Mouse (Mus musculus): ENCODE measurements at regions not wholly inside any gene's neighbourhood (a gene's known extent, or its start where the extent isn't known, plus 50 kb on each side); places are given as distances from the start of the nearest gene placed in this dataset.
"Not testable (repeated sequence)": the region's sequence is repeated elsewhere in the genome, so short reads cannot be mapped to it uniquely, and the experiment has no call there.

DNA sequence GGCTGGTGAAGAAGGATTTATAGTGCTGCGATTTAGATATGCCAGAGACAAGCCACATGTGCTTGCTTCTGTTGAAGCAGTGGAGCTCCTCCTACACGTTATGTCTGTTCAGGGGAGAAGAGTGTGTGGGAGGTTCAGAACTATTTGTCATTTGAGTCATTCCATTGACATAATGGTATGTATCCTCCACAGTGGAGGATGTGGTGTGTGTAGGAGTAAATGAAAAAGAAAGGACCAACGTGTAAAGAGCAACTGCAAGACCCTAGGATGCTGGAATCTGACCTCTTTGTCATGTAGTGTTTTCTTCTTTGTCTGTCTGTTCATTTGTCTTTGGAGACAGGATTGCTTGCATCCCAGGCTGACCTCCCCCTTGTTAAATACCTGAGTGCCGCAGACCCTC is 543.9 kb upstream of the Olfr1507 start:
- not testable (repeated sequence) for H3K4me3 ChIP-seq; H3K27ac ChIP-seq; H3K36me3 ChIP-seq; H3K4me1 ChIP-seq (replicated peaks); ATAC-seq (replicated peaks; ENCODE audit: insufficient number of reproducible peaks, insufficient read depth, low FRiP score, low read depth); H3K9ac ChIP-seq; H3K4me2 ChIP-seq; H3K9me3 ChIP-seq (replicated peaks); H3K27me3 ChIP-seq
- WGBS: 68% methylated on average over 4 of the region's 4 CpGs

GRCm38 (mm10) chr14:53034940-53035339 is 539.4 kb upstream of the Olfr1507 start:
- H3K36me3 ChIP-seq; H3K4me3 ChIP-seq; H3K27me3 ChIP-seq; H3K9ac ChIP-seq; ATAC-seq (replicated peaks; ENCODE audit: insufficient number of reproducible peaks, insufficient read depth, low FRiP score, low read depth); H3K9me3 ChIP-seq (replicated peaks); H3K4me1 ChIP-seq (replicated peaks); H3K27ac ChIP-seq; H3K4me2 ChIP-seq: not testable (repeated sequence)
- no CpG with 5 or more reads among the region's 4 CpGs for WGBS

DNA sequence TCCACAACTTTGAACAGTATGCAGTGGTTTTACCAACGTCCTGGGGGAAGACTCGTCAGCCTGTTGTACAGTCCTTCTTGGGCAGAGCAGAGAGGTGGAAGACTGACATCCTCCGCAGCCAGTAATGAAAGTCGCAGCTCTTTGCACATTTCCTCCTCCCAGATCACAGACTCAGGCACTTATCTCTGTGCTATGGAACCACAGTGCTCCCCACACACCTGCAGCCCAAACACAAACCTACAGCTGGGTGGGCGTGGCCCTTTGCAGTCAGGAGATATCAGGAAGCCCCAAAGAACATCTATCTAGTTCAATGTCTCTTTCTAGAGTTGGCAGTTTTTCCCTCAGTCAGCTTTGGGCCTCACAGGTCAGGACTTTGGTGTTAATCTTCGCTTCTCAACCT is 537.7 kb upstream of the Olfr1507 start:
- not testable (repeated sequence) for H3K4me1 ChIP-seq (replicated peaks); ATAC-seq (replicated peaks; ENCODE audit: insufficient number of reproducible peaks, insufficient read depth, low FRiP score, low read depth); H3K9ac ChIP-seq; H3K4me3 ChIP-seq; H3K9me3 ChIP-seq (replicated peaks); H3K27ac ChIP-seq; H3K36me3 ChIP-seq; H3K27me3 ChIP-seq; H3K4me2 ChIP-seq
- 33% methylated on average over 1 of the region's 6 CpGs for WGBS

DNA sequence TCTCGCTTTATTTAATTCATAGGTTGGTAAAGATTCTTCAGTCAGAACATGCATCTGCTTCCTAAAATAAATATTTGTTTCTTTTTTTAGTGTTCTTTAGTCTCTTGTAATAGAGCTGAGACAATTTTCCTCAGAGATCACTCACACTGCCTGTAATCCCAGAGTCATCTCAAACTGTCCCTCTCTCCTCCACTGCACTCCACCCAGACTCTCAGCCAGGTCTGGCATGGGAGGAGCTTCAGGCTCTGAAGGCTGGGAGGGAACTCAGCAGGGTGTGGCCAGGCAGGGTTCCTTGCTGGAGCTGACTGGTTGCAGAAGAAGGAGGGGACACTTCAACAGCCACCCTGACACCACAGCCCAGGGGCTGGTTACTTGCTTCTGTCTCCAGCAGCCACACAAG is 536.9 kb upstream of the Olfr1507 start:
- H3K9me3 ChIP-seq (replicated peaks); H3K36me3 ChIP-seq; H3K4me3 ChIP-seq; ATAC-seq (replicated peaks; ENCODE audit: insufficient number of reproducible peaks, insufficient read depth, low FRiP score, low read depth); H3K9ac ChIP-seq; H3K27ac ChIP-seq; H3K4me1 ChIP-seq (replicated peaks); H3K4me2 ChIP-seq; H3K27me3 ChIP-seq: not testable (repeated sequence)
- no CpG with 5 or more reads among the region's 1 CpGs for WGBS

DNA sequence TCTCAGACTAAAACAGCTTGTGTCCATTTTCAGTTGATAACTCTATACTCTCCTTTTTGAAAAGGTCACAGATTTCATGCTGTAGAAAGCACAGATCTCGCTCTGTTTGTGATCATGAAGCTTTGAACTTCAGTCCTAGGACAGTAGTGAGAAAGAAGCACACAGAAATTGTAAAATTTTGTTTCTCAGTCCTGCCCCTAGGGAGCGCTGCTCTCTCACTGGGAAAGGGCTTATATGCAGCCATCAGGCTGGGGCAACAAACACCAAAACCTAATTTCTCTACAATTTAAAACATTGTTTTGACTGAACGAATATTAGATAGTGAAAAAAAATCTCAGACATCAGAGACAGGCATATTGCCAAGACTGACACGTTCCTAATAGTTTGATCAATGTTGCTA is 534.7 kb upstream of the Olfr1507 start:
- not testable (repeated sequence) for H3K27me3 ChIP-seq; H3K27ac ChIP-seq; H3K4me2 ChIP-seq; H3K9ac ChIP-seq; H3K36me3 ChIP-seq; H3K4me1 ChIP-seq (replicated peaks); H3K4me3 ChIP-seq; H3K9me3 ChIP-seq (replicated peaks); ATAC-seq (replicated peaks; ENCODE audit: insufficient number of reproducible peaks, insufficient read depth, low FRiP score, low read depth)
- no CpG with 5 or more reads among the region's 4 CpGs for WGBS

DNA sequence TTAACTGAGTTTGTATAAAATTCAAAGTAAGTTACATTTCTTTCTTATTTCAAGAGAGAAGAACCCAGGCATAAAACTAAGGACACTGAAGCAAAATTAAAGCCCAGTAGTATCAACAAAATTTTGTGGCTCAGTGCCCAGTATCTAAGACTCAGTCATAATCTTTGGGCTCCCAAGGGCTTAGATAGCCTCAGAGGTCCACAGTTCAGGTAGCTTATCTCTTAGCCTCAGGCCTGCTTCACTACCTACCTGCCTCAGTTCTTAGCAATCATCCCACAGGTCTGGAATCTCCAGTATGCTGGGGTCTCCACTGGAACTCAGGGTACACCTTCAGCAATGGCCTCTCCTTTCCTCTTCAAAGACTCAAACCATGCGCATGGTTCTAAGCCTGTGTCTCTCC is 531.4 kb upstream of the Olfr1507 start:
- H3K4me3 ChIP-seq; ATAC-seq (replicated peaks; ENCODE audit: insufficient number of reproducible peaks, insufficient read depth, low FRiP score, low read depth); H3K9me3 ChIP-seq (replicated peaks); H3K4me2 ChIP-seq; H3K9ac ChIP-seq; H3K27ac ChIP-seq; H3K36me3 ChIP-seq; H3K4me1 ChIP-seq (replicated peaks); H3K27me3 ChIP-seq: not testable (repeated sequence)
- WGBS: no CpG with 5 or more reads among the region's 1 CpGs

DNA sequence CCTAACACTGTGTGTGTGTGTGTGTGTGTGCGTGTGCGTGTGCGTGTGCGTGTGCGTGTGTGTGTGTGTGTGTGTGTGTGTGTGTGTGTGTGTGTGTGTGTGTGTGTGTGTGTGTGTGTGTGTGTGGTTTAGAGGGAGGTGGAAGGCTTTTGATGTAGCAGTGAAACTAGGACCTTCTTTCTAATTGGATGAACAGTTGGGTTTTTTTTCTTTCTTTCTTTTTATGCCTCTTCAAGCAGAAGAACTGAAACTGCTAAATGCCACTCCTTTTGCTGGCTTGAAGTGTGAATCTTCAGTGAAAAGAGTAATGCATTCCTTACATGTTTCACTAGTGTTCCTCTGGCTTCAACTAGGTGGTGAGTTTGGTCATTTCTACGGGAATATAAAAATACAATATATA is 524.6 kb upstream of the Olfr1507 start:
- WGBS: no CpG with 5 or more reads among the region's 6 CpGs
- not testable (repeated sequence) for H3K4me3 ChIP-seq; H3K4me2 ChIP-seq; ATAC-seq (replicated peaks; ENCODE audit: insufficient number of reproducible peaks, insufficient read depth, low FRiP score, low read depth); H3K36me3 ChIP-seq; H3K27me3 ChIP-seq; H3K9ac ChIP-seq; H3K27ac ChIP-seq; H3K4me1 ChIP-seq (replicated peaks); H3K9me3 ChIP-seq (replicated peaks)

DNA sequence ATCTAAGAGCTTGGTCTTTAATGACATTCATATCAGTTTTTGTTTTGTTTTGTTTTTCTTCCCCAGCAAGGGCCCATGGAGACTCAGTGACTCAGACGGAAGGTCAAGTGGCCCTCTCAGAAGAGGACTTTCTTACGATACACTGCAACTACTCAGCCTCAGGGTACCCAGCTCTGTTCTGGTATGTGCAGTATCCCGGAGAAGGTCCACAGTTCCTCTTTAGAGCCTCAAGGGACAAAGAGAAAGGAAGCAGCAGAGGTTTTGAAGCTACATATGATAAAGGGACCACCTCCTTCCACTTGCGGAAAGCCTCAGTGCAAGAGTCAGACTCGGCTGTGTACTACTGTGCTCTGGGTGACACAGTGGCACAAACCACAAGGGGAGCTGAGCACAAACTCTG is 512.2 kb upstream of the Olfr1507 start:
- H3K9ac ChIP-seq; H3K4me3 ChIP-seq; ATAC-seq (replicated peaks; ENCODE audit: insufficient number of reproducible peaks, insufficient read depth, low FRiP score, low read depth); H3K27ac ChIP-seq; H3K4me2 ChIP-seq; H3K9me3 ChIP-seq (replicated peaks); H3K27me3 ChIP-seq; H3K4me1 ChIP-seq (replicated peaks); H3K36me3 ChIP-seq: not testable (repeated sequence)
- WGBS: no CpG with 5 or more reads among the region's 5 CpGs

- WGBS: no CpG with 5 or more reads among the region's 4 CpGs
- H3K27ac ChIP-seq; H3K9ac ChIP-seq; ATAC-seq (replicated peaks; ENCODE audit: insufficient number of reproducible peaks, insufficient read depth, low FRiP score, low read depth); H3K27me3 ChIP-seq; H3K4me3 ChIP-seq; H3K4me1 ChIP-seq (replicated peaks); H3K9me3 ChIP-seq (replicated peaks); H3K4me2 ChIP-seq; H3K36me3 ChIP-seq: not testable (repeated sequence)
Observed at GRCm38 (mm10) chr14:53007323-53007722, 511.8 kb upstream of the Olfr1507 start.

- not testable (repeated sequence) for H3K4me2 ChIP-seq; H3K27me3 ChIP-seq; H3K36me3 ChIP-seq; H3K4me3 ChIP-seq; ATAC-seq (replicated peaks; ENCODE audit: insufficient number of reproducible peaks, insufficient read depth, low FRiP score, low read depth); H3K9me3 ChIP-seq (replicated peaks); H3K27ac ChIP-seq; H3K9ac ChIP-seq; H3K4me1 ChIP-seq (replicated peaks)
- WGBS: 65% methylated on average over 1 of the region's 1 CpGs
Observed at GRCm38 (mm10) chr14:53001289-53001688, 505.7 kb upstream of the Olfr1507 start.

GRCm38 (mm10) chr14:52992106-52992760 is 496.7 kb upstream of the Olfr1507 start:
- not testable (repeated sequence) for H3K9me3 ChIP-seq (replicated peaks); H3K4me1 ChIP-seq (replicated peaks); ATAC-seq (replicated peaks; ENCODE audit: insufficient number of reproducible peaks, insufficient read depth, low FRiP score, low read depth); H3K9ac ChIP-seq; H3K27me3 ChIP-seq; H3K27ac ChIP-seq; H3K4me2 ChIP-seq; H3K4me3 ChIP-seq; H3K36me3 ChIP-seq
- 35% methylated on average over 1 of the region's 4 CpGs for WGBS

GRCm38 (mm10) chr14:52991328-52991665 is 495.7 kb upstream of the Olfr1507 start:
- H3K4me2 ChIP-seq; H3K9me3 ChIP-seq (replicated peaks); H3K27ac ChIP-seq; H3K27me3 ChIP-seq; H3K9ac ChIP-seq; H3K4me1 ChIP-seq (replicated peaks); H3K36me3 ChIP-seq; ATAC-seq (replicated peaks; ENCODE audit: insufficient number of reproducible peaks, insufficient read depth, low FRiP score, low read depth); H3K4me3 ChIP-seq: not testable (repeated sequence)
- WGBS: no CpG with 5 or more reads among the region's 3 CpGs
